Mouse (Mus musculus): ENCODE data around the gene Cpne4.
A peak's percentile ranks its signal among the peaks of the same experiment; 100 is the strongest.

Cpne4 gene

DNA sequence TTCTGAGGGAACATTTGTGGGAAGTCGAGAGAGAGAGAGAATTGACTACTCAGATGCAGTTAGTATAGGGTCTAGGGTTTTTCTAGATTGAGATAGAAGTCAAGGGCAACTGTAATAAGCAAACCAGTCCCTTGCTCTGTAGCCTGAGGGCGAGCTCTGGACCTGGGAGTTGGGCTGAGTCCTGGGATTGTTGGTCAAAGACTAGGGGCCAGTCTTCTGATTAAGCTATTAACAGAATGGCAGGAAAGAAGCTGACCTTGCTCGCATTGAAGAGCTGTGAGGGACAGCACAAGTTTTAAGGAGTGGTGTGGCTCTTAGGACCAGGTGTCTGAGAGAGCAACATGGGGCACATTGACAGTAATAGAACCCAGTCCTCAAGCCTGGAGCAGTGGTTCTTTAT, 140.0 kb downstream of the Cpne4 start:
- peak in 1 of 2 experiments; percentile 2 for DNase-seq

DNA sequence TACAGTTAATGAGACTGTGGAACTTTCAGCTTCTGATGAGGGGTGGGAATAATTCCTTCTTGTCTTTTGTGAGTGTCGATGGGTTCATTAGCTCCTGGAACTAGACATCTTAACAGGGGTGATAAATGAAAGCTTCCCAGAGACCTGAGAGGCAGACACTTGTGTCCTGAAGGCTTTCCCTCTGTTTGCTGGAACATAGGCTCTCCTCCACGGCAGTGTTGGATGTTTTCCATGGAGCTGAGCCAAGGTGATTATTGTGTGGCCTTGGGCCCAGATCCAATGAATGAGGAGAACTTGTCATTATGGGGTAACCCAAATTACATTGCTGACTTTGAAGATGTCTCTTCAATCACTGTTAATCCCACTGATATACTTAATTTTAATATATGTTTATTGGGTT, 146.1 kb downstream of the Cpne4 start:
- peak in 1 of 2 experiments; percentile 49 for DNase-seq

DNA sequence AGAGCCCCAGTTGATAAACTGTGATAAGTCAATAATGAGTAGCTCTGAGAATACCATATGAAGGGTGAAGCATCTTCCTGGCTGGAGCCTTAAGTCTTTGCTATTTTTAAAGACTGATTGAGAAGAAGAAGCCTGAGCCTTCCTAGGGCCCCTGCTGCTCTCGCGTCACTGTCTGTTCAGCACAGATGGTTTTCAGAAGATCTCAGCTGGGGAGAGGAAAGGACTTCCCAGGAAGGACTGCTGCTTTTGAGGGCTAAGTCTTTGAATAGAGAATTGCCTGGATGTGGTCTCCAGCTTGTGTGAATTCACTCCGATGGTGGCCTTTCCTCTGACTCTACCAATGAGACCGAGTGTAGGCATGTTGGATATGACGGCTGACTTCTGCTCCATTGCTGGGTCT, 163.7 kb downstream of the Cpne4 start:
- DNase-seq, result no peak

DNA sequence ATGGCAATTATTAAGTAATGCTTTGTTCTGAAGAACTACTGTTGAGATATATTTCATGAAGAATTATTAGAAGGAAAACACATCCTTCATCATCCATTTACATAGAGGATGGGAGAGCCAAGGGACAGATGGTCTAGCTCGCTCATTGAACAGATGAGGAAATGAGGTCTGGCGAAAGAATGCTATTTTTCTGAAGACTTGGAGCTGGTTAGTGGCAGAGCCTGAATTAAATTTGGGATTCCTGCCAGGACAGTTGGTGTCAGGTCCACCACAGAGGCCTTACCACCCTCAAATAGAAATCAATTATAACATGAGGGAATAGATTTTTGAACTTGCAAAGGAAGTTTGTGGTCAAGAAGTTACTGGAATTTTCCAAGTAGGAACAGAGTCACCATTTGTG, 178.2 kb downstream of the Cpne4 start:
- no peak for DNase-seq

DNA sequence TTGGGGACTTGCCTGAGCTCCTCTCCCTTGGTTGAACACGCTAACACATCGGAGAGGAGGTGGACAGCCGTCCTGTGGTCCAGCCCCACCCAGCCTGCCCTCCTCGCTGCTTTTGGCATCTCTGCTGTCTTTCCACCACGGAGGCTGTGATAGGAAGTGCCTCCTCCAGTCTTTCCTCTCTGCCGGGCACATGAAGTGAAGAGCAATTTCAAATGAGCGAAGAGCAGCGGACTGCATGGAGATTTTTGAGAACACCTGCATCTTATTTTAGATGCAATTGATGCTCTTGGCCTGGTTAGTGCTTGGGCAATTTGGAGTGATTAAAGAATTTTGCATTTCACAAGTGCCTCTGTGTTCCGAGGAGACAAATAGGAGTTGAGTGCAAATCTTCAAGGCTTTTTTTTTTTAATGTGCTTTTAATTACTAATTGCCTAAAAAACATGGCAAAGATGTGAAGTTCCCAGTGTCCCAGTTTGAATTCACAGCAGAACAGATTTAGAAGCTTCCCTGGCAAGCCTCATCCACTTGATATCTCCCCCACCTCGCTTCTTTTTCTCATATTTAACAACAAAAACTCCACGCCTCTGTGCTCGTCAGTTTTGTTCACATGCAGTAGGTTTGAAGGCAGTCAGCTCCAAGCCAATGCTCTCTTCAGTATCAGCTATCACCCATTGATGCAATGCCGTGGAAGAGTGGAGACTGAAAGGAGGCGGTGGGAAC, 195.7 kb downstream of the Cpne4 start:
- no peak for DNase-seq

DNA sequence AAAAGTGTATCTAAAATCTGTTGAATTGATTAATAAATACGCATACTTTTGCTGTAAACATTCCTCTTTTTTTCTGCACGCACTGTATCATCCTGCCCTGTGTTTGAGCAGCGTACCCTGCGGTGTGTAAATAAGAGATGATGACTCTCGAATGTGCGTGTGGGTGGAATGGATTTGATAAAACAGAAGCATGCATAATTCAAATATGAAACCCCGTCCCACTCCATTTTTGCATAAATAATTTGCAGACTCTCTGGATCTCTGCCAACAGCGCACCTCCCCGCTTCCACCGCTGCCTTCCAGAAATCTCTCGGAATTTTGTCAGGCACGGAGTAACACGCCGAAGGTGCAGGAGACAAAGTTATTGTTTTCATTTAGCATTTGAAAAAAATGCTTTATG, 208.4 kb downstream of the Cpne4 start:
- no peak for DNase-seq

DNA sequence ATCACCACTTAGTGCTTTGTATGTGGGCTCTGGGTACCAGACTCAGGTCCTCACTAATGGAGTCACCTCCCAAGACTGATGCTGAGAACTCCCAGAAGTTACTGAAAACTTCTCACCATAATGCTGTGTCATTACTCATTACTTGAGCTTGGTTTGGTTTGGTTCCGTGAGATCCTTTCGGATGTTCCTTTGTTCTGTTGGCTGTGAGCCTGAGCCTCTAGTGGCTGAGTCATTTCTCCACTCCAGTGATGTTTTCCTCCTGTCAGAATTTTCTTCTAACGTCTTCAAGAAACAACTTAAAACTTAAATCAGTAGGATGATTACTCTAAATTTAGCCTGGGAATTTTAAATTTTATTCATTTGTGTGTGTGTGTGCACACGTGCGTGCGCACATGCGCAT, 212.9 kb downstream of the Cpne4 start:
- no peak for DNase-seq

DNA sequence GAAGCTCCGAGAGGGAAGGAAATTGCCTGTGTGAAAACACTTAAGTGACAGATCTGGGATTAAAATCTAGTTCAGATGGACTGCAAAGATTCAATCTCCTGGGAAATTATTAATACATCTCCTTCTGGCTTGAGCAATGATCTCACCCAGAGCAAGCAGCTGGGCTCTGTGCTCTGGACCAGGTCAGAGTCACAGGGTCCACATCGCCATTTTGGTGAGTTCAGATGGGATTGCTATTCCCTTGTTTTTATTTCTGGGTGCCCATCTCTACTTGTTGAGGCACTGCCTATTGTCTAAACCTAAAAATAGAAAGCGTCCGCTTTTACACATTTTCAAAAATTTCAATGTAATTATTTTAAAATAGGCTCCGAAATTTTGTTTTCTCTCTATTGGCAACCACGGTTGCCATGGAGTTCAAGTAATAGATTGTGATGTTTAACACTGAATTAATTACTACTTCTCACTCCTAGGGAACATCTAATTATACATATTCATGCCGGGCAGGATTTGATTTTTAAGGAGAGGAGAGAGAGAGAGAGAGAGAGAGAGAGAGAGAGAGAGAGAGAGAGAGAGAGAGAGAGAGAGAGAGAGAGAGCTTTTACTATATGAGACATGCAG, 229.2 kb downstream of the Cpne4 start:
- no peak for DNase-seq

DNA sequence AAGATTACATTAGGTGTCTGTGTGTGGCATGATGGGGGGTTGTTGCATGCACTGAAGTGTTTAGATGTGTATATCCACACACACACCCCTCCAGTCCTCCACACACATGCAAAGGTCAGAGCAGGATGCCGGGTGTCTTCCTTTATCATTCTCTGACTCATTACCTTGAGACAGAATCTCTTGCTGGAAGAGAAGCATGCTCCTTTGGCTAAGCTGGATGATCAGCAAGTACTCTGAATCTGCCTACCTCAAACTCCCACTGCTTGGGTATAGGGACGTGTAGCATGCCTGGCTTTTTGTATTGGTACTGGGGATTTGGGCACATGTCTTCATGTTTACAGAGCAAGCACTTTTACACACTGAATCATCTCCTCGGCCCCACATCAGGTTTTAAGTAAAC, 230.0 kb downstream of the Cpne4 start:
- no peak for DNase-seq

DNA sequence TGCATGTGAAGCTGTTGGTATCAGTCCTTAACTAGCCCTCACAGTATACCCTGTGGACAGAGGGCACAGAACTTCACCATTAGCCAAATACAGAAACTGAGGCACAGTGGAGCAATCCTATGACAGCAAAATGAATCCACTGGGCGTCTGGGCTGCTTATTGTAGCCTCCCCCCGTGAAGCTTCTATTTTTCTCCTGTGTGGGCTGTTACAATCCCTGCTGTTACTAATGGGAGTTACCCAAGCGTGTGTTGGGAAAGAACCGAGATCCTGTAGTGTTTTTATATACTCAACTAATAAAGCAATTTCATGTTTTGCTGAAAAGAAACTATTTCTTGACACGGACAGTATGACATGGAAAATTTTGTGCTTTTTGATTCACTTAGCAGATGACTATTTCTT, 230.7 kb downstream of the Cpne4 start:
- DNase-seq, result no peak

DNA sequence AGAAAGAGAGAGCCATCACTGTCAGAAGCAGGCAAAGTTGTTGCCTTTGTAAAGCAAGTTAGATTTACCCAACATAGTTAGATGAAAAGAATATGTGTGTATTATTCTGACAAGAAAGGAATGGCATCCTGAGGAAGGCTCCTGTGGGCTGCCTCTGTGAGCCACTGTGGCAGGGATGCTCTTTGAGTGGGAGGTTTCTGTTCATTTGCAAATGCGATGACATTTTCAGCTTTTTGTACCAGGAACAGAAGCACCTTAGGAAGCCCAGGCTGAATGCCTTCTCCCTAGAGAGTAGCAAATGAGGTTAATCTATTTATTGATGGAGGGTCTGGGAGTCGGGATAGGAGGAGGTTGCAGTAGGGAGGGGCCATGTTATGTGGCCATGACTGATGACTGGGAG, 249.5 kb downstream of the Cpne4 start:
- no peak for DNase-seq

DNA sequence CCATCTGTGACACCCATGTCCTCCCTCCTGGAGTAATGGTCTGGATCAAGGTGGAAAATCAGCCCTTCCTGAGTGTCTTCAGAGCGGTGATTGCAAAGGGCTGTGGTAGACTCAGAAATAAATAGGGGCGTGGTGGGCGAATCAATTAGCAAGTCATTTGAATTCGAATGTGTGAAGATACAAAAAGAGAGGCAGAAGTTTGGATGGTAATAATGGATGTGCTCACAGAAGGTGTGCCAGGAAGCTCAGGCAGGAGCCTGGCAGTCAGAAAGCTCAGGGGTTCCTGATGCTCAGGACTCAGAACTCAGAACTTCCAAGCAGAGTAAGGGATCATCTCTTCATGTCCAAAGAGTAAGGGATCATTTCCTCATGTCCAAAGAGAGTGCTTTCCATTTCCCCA, 257.7 kb downstream of the Cpne4 start:
- DNase-seq, result no peak

DNA sequence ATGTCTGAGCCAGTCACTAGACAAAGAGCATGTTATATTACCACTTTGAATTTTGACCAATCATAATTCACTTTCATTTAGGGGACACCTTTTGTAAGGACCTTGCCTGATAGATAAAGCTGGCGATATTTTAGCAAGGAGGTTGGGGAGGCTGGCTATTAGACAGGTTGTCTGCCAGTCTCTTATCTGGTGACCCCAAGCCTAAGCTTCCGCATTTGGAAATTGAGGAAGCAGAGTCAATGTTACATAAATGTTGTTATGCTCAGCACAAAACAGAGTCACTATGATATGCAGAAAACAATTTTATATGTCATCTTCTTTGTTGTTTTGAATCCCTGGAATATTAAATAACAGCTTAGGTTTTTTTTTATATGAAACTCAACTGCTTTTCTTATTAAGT, 267.6 kb downstream of the Cpne4 start:
- DNase-seq, result no peak

DNA sequence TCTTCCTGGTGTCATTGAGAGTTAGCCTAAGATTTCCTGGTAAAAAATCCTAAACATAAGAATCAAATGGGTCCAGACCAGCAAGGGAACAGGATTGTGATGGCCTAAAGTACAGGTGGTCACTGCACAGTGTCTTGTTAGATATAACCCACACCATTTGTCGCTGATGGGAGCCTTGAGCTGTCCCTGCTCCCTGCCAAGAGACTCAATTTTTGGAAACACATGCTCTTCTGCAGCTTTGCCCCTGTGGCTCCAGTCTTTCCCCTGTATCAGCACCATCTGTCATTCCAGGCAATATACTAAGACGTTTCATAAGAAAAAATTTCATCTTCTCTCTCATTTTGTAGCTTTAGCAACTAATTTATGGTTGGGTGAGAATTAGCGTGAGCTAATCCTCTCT, 281.6 kb downstream of the Cpne4 start:
- DNase-seq, result no peak

DNA sequence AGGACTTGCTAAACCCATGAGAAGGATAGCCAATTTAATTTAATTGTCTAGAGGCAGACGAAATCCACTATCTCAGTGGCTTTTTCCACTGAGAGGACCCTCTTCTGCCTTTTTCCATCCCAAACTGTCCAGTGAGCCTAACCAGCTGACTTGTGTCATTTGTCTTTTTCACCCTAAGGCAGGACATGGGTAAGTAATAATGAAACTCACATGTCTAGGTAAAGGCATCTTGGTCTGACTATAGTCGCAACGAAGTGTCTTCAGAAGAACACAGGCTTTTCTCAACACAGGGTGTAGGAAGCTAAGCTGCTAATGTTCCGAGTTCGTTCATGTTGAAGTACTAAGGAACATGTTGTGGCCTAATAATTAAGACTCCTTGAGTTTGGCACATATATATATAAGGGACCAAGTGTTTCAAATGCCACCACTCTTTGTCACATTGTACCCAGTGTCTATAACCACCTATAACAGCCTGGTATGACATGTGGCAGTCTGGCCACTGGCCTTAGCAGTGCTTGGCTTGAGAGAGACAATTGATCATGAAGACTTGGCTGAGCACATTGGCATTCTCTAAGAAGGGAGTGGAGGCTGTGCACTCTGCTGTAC, 286.0 kb downstream of the Cpne4 start:
- DNase-seq, result no peak

DNA sequence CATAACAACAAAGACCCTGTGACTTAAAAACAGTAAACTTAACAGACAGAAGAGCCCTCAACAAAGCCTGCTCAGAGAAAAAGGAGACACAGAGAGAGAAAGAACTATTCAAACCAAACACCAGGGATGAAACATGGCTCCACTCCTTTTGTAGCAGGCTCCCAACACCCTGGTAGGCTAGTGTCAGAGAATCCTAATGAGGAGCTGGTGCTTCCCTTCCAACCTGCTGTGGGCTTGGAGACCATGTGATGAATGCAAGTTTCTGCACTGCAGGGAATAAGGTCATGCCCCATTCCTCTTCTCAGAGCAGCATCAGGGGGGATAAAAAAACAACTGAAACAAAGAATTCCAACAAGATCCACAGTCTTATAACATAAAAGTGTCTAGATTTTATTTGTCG, 290.8 kb downstream of the Cpne4 start:
- DNase-seq, result no peak

DNA sequence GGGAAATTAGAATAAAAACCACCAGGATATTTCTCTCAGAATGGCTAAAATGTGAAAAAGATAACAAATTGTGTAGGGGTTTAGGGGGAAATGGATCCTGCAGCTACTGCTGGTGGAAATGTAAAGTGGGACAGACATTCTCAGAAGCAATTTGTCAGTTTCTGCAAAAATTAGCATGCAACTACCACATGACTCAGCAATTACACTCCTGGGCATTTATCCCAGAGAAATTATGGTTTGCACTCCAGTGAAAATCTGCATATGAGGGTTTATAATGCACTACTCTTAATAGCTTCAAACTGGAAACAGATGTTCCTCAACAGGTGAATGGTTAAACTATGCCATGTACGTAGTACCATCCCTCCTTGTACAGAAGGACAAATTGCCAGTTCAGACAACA, 294.2 kb downstream of the Cpne4 start:
- DNase-seq, result no peak

DNA sequence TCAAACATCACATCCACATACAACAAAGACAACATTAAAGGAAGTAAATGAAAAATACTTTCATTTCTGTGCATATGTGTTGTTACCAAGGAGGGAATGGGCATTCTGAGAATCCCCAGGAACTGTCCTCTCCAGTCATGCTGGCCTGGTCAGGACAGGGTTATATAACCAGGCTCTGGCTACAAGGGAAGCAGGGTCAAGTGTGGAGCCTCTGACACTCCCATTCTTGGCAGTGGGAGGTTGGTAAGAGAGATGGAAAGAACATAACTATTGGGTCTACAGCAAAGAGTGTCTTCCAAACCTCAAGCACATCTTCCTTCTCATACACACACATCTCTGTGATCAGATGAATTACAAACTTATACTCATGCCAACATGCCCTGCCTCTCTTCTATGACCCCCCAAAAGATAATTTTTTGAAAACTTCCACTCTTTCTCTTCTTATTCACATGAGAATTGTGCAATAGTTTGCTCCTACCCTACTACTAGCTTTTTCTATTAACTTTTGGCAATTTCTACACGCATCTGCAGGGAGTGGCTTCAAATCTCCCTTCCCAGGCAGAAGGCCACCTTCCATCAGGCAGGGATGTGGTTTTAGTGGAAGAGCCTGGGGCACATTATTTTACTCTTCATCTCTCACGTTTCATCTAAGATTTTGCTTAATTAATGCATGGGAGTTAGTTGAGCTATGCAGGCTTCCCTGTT, 298.3 kb downstream of the Cpne4 start:
- no peak for DNase-seq

DNA sequence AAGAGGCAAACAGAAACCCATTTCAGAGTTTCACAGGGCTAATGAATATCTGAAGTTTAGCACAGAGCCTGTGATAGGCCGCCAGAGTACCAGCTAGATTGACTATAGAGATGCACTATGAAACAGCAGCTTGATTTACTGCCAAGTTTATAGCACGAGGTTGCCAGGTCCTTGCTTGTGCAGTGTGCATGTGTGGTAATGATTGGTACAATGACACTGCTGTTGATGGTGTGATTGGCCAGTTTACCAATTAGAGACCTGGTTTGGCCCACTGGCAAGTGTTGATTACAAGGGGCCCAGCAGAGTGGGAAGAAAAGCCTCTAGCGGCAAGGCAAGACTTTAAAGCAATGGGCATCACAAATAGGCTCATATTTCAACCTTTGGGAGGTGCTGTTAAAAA, 306.6 kb downstream of the Cpne4 start:
- no peak for DNase-seq

DNA sequence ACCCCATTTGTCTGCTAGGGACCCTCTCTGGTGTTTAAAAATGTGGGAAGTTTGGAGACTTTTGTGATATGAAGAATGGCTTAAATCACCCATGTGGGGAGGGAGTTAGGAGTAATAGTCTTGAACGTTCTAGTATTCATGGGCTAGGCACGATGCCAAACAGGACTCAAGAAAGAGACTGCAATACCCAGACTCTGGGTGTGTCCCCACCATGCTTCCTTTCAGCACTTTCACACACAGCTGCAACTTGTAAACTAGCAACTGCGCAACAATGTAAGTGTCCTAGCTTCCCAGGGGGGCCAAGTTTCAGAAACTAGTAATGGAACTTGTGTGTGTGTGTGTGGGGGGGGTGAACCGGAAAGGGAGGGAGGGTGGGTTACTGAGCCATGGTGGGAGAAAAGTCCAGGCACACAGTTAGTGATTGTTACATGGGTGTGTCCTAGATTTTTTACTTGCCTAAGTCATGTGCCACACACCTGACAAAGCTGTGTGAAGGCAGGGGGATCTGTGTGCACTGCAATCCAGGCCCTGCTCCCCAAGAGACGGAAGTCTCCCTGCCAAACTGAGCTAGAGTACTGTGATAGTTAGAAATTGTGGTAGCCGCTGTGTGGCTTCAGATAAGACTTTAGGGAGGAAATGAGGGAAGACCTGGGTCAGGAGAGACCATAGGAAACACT, 307.3 kb downstream of the Cpne4 start:
- no peak for DNase-seq

DNA sequence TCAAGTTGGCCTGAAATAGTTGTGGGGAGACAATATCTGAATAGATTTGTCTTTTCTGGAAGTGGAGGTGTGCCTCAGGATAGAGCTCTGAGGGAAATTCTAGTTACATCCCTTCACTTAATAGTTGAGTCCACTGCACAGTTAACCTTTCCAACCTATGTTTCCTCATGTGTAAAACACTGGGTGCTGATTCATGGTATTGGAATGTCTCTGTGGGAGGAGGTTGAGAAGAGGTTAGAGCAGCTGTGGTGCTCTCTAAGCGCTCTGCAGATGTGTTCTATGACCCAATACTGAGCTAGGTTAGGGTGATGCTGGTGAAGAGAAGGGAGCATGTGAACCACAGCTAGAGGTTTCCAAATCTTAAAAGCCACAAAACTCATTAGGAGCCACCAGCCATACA, 318.7 kb downstream of the Cpne4 start:
- no peak for DNase-seq

DNA sequence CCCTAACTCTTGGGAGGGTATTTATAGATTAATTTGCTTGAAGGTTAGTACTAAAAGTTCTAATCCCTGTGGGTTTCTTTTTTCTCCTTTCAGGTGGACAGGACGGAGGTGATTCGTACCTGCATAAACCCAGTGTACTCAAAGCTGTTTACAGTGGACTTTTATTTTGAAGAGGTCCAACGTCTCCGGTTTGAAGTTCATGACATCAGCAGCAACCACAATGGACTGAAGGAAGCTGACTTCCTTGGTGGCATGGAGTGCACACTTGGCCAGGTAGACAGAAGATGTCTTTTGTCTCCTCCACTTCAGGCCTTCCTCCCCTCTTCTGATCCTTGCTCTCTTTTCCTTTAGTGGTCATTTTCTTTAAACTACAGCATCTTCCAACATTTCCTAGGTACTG, 325.5 kb downstream of the Cpne4 start:
- no peak for DNase-seq

DNA sequence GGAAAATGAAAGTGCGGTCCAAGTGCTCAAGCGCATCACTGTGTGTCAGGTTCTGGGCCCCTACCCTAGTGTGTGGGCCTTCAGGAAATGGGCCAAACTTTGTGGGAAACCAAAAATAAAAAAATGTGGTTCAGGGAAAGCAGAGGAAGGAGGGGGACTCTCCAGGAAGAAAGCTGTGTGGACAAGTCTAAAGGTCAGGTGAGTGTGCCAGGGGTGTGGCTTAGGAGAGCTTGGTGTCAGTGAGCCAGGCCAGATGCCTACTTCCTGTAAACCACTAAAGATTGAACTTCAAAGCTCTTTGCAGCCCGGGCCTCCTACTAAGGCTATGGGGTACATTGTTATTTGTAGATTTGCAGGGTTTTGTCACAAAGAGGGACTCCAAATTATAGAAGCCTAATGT, 327.1 kb downstream of the Cpne4 start:
- DNase-seq, result peak; percentile 11 to 48

All from kidney, postnatal 25 days (tissue).